Mouse (Mus musculus) bone marrow, adult 2 months (tissue): Measurements from ENCODE around the gene Sc5d. TPM values are rescaled to one million over a fixed set of nuclear protein-coding genes. Genes with fewer than 3 reads are reported as not detected.
A peak's percentile ranks its signal among the peaks of the same experiment; 100 is the strongest.

Source experiments
- H3K27ac ChIP-seq: fragments of 200-500 bp; 2 replicates; pipeline ENCODE4 v1.5.1; 2012; ENCODE audit warnings: low read depth, mild to moderate bottlenecking, control low read depth, inconsistent platforms, low read length; ENCODE audit not compliant: control insufficient read depth, poor library complexity, insufficient read depth
- H3K4me1 ChIP-seq: fragments of 200-500 bp; 2 replicates; pipeline ENCODE4 v1.6.1; 2011; ENCODE audit warnings: low read length; ENCODE audit not compliant: control insufficient read depth, insufficient read depth
- H3K4me3 ChIP-seq: fragments of 200-500 bp; replicated peaks from 2 replicates; pipeline ENCODE3; 2011; ENCODE audit warnings: mild to moderate bottlenecking, low read depth, low read length, control low read depth; ENCODE audit not compliant: control insufficient read depth
- CTCF ChIP-seq: fragments of 200-500 bp; IDR thresholded peaks from 2 replicates; pipeline ENCODE4 v1.5.1; 2011; ENCODE audit warnings: low read length, control low read depth; ENCODE audit not compliant: control insufficient read depth, insufficient read depth
- POLR2A ChIP-seq: fragments of 200-500 bp; IDR thresholded peaks from 2 replicates; pipeline ENCODE4 v1.6.1; 2011; ENCODE audit warnings: low read depth, mild to moderate bottlenecking, control low read depth, low read length, borderline replicate concordance; ENCODE audit not compliant: control insufficient read depth
- WGBS: fragments of 180-500 bp; shearing (Covaris S2); methylation state at CpG from one replicate; pipeline ENCODE4 v1.1.7; 2018; 5-methylcytosine and 5-hydroxymethylcytosine counted together
- polyA plus RNA-seq: library from polyadenylated mRNA; stranded (reverse); fragments of >200 nt; gene quantifications from 2 replicates; pipeline ENCODE4 v1.2.4, GENCODE M21; 2011; ENCODE audit warnings: low replicate concordance; ENCODE audit not compliant: missing spikeins, insufficient read depth, insufficient read length

Sc5d gene
- polyA plus RNA-seq, 1 experiment: 6.5 TPM

GRCm38 (mm10) chr9:42219001-42219660, 44.9 kb downstream of the Sc5d start:
- 65% methylated on average over 12 of the region's 12 CpGs for WGBS
- Histone ChIP-seq H3K27ac (no peak overlapping the region), H3K4me1 (no peaks in the 10 kb centered on the region), H3K4me3 (no peak overlapping the region)
- no peak for TF ChIP-seq POLR2A
- no peak for TF ChIP-seq CTCF

- 72% methylated on average over 10 of the region's 10 CpGs for WGBS
- Histone ChIP-seq H3K4me1 (no peaks in the 10 kb centered on the region), H3K4me3 (no peak overlapping the region), H3K27ac (no peak overlapping the region)
- TF ChIP-seq CTCF (no peak), POLR2A (no peak)
Measured at GRCm38 (mm10) chr9:42217685-42218084, 46.4 kb downstream of the Sc5d start.

GRCm38 (mm10) chr9:42214116-42214515, 49.9 kb downstream of the Sc5d start:
- Histone ChIP-seq H3K4me3 (no peak overlapping the region), H3K4me1 (no peaks in the 10 kb centered on the region), H3K27ac (no peak overlapping the region)
- TF ChIP-seq CTCF: no peak
- no peak for TF ChIP-seq POLR2A
- WGBS: 63% methylated on average over 1 of the region's 1 CpGs

- H3K27ac ChIP-seq: no peak overlapping the region
- H3K4me3 ChIP-seq: no peak overlapping the region
- TF ChIP-seq CTCF: no peak
- TF ChIP-seq POLR2A: no peak
- WGBS: 80% methylated on average over 1 of the region's 1 CpGs
- H3K4me1 ChIP-seq: no peaks in the 10 kb centered on the region; the same call in 1 of the 2 replicates
Measured at GRCm38 (mm10) chr9:42213142-42213541, 50.9 kb downstream of the Sc5d start.

GRCm38 (mm10) chr9:42209666-42210065, 54.4 kb downstream of the Sc5d start:
- Histone ChIP-seq H3K4me3 (no peak overlapping the region), H3K27ac (no peak overlapping the region), H3K4me1 (no peaks in the 10 kb centered on the region; the same call in 1 of the 2 replicates)
- WGBS: 83% methylated on average over 6 of the region's 6 CpGs
- TF ChIP-seq CTCF (no peak), POLR2A (no peak)

- TF ChIP-seq POLR2A (no peak), CTCF (peak; percentile 65)
- no peak overlapping the region for H3K4me3 ChIP-seq
- H3K4me1 ChIP-seq: no peaks in the 10 kb centered on the region; the same call in 1 of the 2 replicates
- H3K27ac ChIP-seq: no peak overlapping the region
- WGBS: 44% methylated on average over 5 of the region's 5 CpGs
Measured at GRCm38 (mm10) chr9:42208463-42208862, 55.6 kb downstream of the Sc5d start.

GRCm38 (mm10) chr9:42206750-42207149, 57.3 kb downstream of the Sc5d start:
- Histone ChIP-seq H3K4me3 (no peak overlapping the region), H3K4me1 (no peaks in the 10 kb centered on the region; the same call in 1 of the 2 replicates), H3K27ac (no peak overlapping the region)
- TF ChIP-seq POLR2A: no peak
- no peak for TF ChIP-seq CTCF
- WGBS: 92% methylated on average over 1 of the region's 1 CpGs

GRCm38 (mm10) chr9:42202271-42202670, 61.8 kb downstream of the Sc5d start:
- 87% methylated on average over 5 of the region's 5 CpGs for WGBS
- H3K4me1 ChIP-seq: no peaks in the 10 kb centered on the region
- no peak overlapping the region for H3K4me3 ChIP-seq
- no peak overlapping the region for H3K27ac ChIP-seq
- TF ChIP-seq POLR2A (no peak), CTCF (no peak)

Other genes with a start within 250 kb of the Sc5d start
- 10.2 and 32.7 TPM in 2 replicates for gene Sorl1, start 140.0 kb downstream of the Sc5d start, polyA plus RNA-seq
- not detected in 2 replicates for gene Tecta, start 135.7 kb upstream of the Sc5d start, polyA plus RNA-seq
- 29.1 and 38.4 TPM in 2 replicates for gene Tbcel, start 243.6 kb upstream of the Sc5d start, polyA plus RNA-seq